In the genomic region with DNA sequence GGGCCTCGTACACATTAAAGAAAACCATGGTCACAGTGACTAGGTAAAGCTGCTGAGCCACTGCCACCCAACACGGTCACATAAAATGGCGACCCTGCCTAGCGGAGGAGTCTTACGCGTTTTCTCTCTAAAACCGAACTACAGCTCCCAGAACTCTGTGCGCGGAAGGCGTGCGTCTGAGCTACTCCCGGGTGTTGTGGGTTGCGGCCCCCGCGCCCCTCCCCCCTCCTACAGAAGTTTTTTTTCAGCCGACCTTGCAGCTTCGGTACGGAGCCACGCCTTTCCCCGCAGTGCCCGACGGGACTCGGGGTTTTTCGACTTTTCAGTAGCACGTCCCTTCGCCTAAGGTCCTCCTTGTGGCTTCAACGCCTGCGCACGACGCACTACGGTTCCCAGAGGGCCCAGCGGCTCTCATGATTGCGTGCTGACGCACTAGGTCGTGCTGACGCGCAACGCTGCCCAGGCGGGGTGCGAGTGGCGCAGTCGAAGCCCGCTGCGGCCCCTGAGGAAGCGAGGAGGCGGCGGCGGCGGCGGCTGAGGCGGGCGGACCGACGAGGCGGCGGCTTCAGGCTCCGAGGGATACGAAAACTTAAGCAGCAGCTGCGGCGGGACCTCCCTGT, we compare ENCODE assay signal across 8 mouse cellular contexts. TPM values are rescaled to one million over a fixed set of nuclear protein-coding genes. Genes with fewer than 3 reads are reported as not detected.
DNase-seq lines count a peak whose midpoint lies in the region; ATAC-seq lines count a peak whose summit lies in the region.

No protein-coding gene starts in this region.

- ATAC-seq in forebrain, embryonic 14.5 days: peak; percentile 99
- ATAC-seq in neural tube, embryonic 15.5 days (ENCODE audit: low FRiP score): peak; percentile 97

- peak overlapping the region; percentile 98 for H3K27ac ChIP-seq in forebrain, embryonic 14.5 days (ENCODE audit: low read depth, low read length)
- H3K27ac ChIP-seq in neural tube, embryonic 15.5 days (replicated peaks): peak overlapping the region; percentile 99

- H3K36me3 ChIP-seq in forebrain, embryonic 14.5 days (ENCODE audit: control insufficient read depth, insufficient read depth, low read length): peaks cover 7% of the 10 kb centered on the region; the same call in 1 of the 2 replicates
- H3K36me3 ChIP-seq in neural tube, embryonic 15.5 days: peaks cover 4% of the 10 kb centered on the region; the same call in 1 of the 2 replicates

- H3K27me3 ChIP-seq in forebrain, embryonic 14.5 days (replicated peaks; ENCODE audit: control insufficient read depth, insufficient read depth, low read length): no peaks in the 10 kb centered on the region
- H3K27me3 ChIP-seq in neural tube, embryonic 15.5 days (replicated peaks): no peaks in the 10 kb centered on the region

- no peaks in the 10 kb centered on the region for H3K9me3 ChIP-seq in forebrain, embryonic 14.5 days (replicated peaks; ENCODE audit: control insufficient read depth, low read length)
- no peaks in the 10 kb centered on the region for H3K9me3 ChIP-seq in neural tube, embryonic 15.5 days (replicated peaks)

- H3K9ac ChIP-seq in forebrain, embryonic 14.5 days (ENCODE audit: low read length): peak overlapping the region; percentile 93
- peak overlapping the region; percentile 88 for H3K9ac ChIP-seq in neural tube, embryonic 15.5 days (replicated peaks)

- peak overlapping the region; percentile 99 for H3K4me3 ChIP-seq in forebrain, embryonic 14.5 days (ENCODE audit: low read depth, low read length)
- peak overlapping the region; percentile 74 for H3K4me3 ChIP-seq in neural tube, embryonic 15.5 days (replicated peaks)

- H3K4me1 ChIP-seq in forebrain, embryonic 14.5 days (ENCODE audit: control insufficient read depth, insufficient read depth, low read length): peaks cover 16% of the 10 kb centered on the region
- peaks cover 43% of the 10 kb centered on the region for H3K4me1 ChIP-seq in neural tube, embryonic 15.5 days

- WGBS in forebrain, embryonic 14.5 days: 1% methylated on average over 60 of the region's 60 CpGs
- under 1% methylated on average over 59 of the region's 60 CpGs for WGBS in neural tube, embryonic 15.5 days

- peak overlapping the region; percentile 89 for H3K4me2 ChIP-seq in forebrain, embryonic 14.5 days (ENCODE audit: low read length)
- peak overlapping the region; percentile 83 for H3K4me2 ChIP-seq in neural tube, embryonic 15.5 days

- intact Hi-C loops in heart, postnatal 14 days (cut with DNase I): no loop called here

- peak; percentile 99 for DNase-seq in ES-CJ7 (ENCODE audit: low read depth, low spot score)
- peak; percentile 98 for DNase-seq in cerebellum, adult 11 months
- DNase-seq in forebrain, embryonic 14.5 days (ENCODE audit: low spot score): peak; percentile 100
- peak; percentile 96 for DNase-seq in heart, postnatal 14 days
- DNase-seq in layer of hippocampus, adult 11-12 months (ENCODE audit: low spot score): peak; percentile 98
- peak; percentile 99 for DNase-seq in lung, adult 18-20 months
- peak; percentile 99 for DNase-seq in testis, postnatal 14 days (ENCODE audit: low spot score)

RNA-seq across cellular contexts. Expression of a gene that starts 12.5 kb away (rescaled TPM):
- polyA plus RNA-seq in forebrain, embryonic 14.5 days (2014; fragmentation: Nextera tagmentation; extraction: Ambion mirVana): 226 and 339 TPM in 2 replicates
- 100 to 1,000 TPM; 192 to 227 TPM for total RNA-seq in heart, postnatal 14 days (2021)
- polyA plus RNA-seq in neural tube, embryonic 15.5 days (2015; fragmentation: Nextera tagmentation; extraction: Ambion mirVana): 479 and 502 TPM in 2 replicates

RNA-seq across cellular contexts. Expression of a gene that starts 17.0 kb away (rescaled TPM):
- polyA plus RNA-seq in forebrain, embryonic 14.5 days (2014; fragmentation: Nextera tagmentation; extraction: Ambion mirVana): 36.9 and 44.2 TPM in 2 replicates
- 1 to 10 TPM; 1.6 TPM for total RNA-seq in heart, postnatal 14 days (2021)
- 74.8 and 94.6 TPM in 2 replicates for polyA plus RNA-seq in neural tube, embryonic 15.5 days (2015; fragmentation: Nextera tagmentation; extraction: Ambion mirVana)

RNA-seq across cellular contexts. Expression of a gene that starts 26.1 kb away (rescaled TPM):
- polyA plus RNA-seq in forebrain, embryonic 14.5 days (2014; fragmentation: Nextera tagmentation; extraction: Ambion mirVana): 1,202 and 1,508 TPM in 2 replicates
- 100 to 1,000 TPM; 339 to 355 TPM for total RNA-seq in heart, postnatal 14 days (2021)
- 1,232 and 1,344 TPM in 2 replicates for polyA plus RNA-seq in neural tube, embryonic 15.5 days (2015; fragmentation: Nextera tagmentation; extraction: Ambion mirVana)

RNA-seq across cellular contexts. Expression of a gene that starts 31.5 kb away (rescaled TPM):
- 129 and 143 TPM in 2 replicates for polyA plus RNA-seq in forebrain, embryonic 14.5 days (2014; fragmentation: Nextera tagmentation; extraction: Ambion mirVana)
- 10 to 100 TPM; 30.2 to 30.8 TPM for total RNA-seq in heart, postnatal 14 days (2021)
- polyA plus RNA-seq in neural tube, embryonic 15.5 days (2015; fragmentation: Nextera tagmentation; extraction: Ambion mirVana): 199 and 224 TPM in 2 replicates

RNA-seq across cellular contexts. Expression of a gene that starts 33.0 kb away (rescaled TPM):
- polyA plus RNA-seq in forebrain, embryonic 14.5 days (2014; fragmentation: Nextera tagmentation; extraction: Ambion mirVana): not detected in 2 replicates
- total RNA-seq in heart, postnatal 14 days (2021): not detected
- not detected in 2 replicates for polyA plus RNA-seq in neural tube, embryonic 15.5 days (2015; fragmentation: Nextera tagmentation; extraction: Ambion mirVana)

Comparison
In these comparisons a context has a peak if more than half of its experiments do, and no peak if none do; other contexts are left out.
1. Peak in every context shown above with its lines: DNase-seq, ATAC-seq, H3K4me3 ChIP-seq and H3K27ac ChIP-seq.